Mouse (Mus musculus): Measurements from ENCODE around the gene Arsa. TPM values are rescaled to one million over a fixed set of nuclear protein-coding genes. Genes with fewer than 3 reads are reported as not detected.

The Arsa gene
- total and polyA plus RNA-seq, 3 experiments: 9.1 to 28.1 TPM; not detected in 1

DNA sequence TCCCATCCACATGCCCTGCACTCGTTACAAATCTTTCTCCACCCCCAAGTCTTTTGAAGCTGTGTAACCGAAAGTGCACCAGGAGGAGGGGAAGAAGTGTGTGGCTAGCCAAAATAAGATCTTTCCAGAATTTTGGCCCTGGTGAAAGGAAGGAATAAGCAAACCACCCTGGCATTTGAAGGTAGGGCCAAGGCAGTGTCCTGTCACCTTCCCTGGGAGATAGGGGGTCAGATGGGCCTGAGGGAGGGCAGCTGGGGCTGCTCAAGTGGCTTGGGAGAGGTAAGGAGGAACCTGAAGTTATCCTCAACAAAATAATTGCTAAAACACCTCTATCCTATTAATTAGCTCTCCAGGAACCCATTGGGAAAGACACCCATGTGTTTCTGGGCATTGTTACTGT is 19.6 kb upstream of the Arsa start:
- TF ChIP-seq GATA1 (IDR thresholded peaks at IDR 0.05; ENCODE audit: low read depth, low read length) (no peak), SMC3 (IDR thresholded peaks at IDR 0.05; ENCODE audit: low read depth, low read length) (no peak)
- Histone ChIP-seq H3K36me3 (ENCODE audit: control insufficient read depth in 1 of 2, insufficient read depth in 2 of 2, low read length in 2 of 2) (peaks cover 0 to 6% of the 10 kb centered on the region in 2 experiments; a peak in 2 of 4 replicates), H3K9ac (ENCODE audit: control insufficient read depth, low read depth, low read length, poor library complexity, severe bottlenecking) (no peak overlapping the region), H3K79me2 (ENCODE audit: control insufficient read depth, insufficient read depth, low read length, poor library complexity) (peaks cover 12% of the 10 kb centered on the region), H3K27me3 (ENCODE audit: control insufficient read depth in 1 of 2, insufficient read depth in 2 of 2, low read length in 2 of 2) (peaks cover 0 to 1% of the 10 kb centered on the region in 2 experiments; a peak in 2 of 4 replicates), H3K9me3 (replicated peaks; ENCODE audit: insufficient read depth, low read length) (no peaks in the 10 kb centered on the region), H3K27ac (ENCODE audit: control insufficient read depth, low read depth, low read length) (peak overlapping the region; percentile 26), H3K4me1 (ENCODE audit: control insufficient read depth in 1 of 2, insufficient read depth in 2 of 2, low read length in 2 of 2) (peaks cover 3 to 23% of the 10 kb centered on the region in 2 experiments; a peak in 3 of 4 replicates), H3K4me3 (ENCODE audit: control insufficient read depth in 1 of 2, insufficient read depth in 1 of 2, low read depth in 2 of 2, low read length in 2 of 2) (no peak overlapping the region)
- no peak for DNase-seq (ENCODE audit: low read depth, low spot score)

GRCm38 (mm10) chr15:89496131-89496530 is 18.9 kb upstream of the Arsa start:
- Histone ChIP-seq H3K79me2 (ENCODE audit: control insufficient read depth, insufficient read depth, low read length, poor library complexity) (peaks cover 12% of the 10 kb centered on the region), H3K9me3 (replicated peaks; ENCODE audit: insufficient read depth, low read length) (no peaks in the 10 kb centered on the region), H3K27me3 (ENCODE audit: control insufficient read depth in 1 of 2, insufficient read depth in 2 of 2, low read length in 2 of 2) (peaks cover 0 to 1% of the 10 kb centered on the region in 2 experiments; a peak in 2 of 4 replicates), H3K36me3 (ENCODE audit: control insufficient read depth in 1 of 2, insufficient read depth in 2 of 2, low read length in 2 of 2) (peaks cover 0 to 6% of the 10 kb centered on the region in 2 experiments; a peak in 2 of 4 replicates), H3K4me3 (ENCODE audit: control insufficient read depth in 1 of 2, insufficient read depth in 1 of 2, low read depth in 2 of 2, low read length in 2 of 2) (no peak overlapping the region), H3K4me1 (ENCODE audit: control insufficient read depth in 1 of 2, insufficient read depth in 2 of 2, low read length in 2 of 2) (peaks cover 3 to 23% of the 10 kb centered on the region in 2 experiments; a peak in 3 of 4 replicates), H3K27ac (ENCODE audit: control insufficient read depth, low read depth, low read length) (no peak overlapping the region), H3K9ac (ENCODE audit: control insufficient read depth, low read depth, low read length, poor library complexity, severe bottlenecking) (no peak overlapping the region)
- TF ChIP-seq CHD2 (IDR thresholded peaks at IDR 0.05; ENCODE audit: low read length) (no peak), TCF12 (IDR thresholded peaks at IDR 0.05; ENCODE audit: low read depth, low read length) (no peak), MYB (IDR thresholded peaks at IDR 0.05; ENCODE audit: low read depth, low read length) (no peak), CTCF (IDR thresholded peaks at IDR 0.05 in 2 of 3, conservative IDR thresholded peaks at IDR 0.05 in 1 of 3; ENCODE audit: control insufficient read depth in 1 of 3, insufficient read depth in 1 of 3, low read depth in 2 of 3, low read length in 3 of 3, poor library complexity in 1 of 3, severe bottlenecking in 1 of 3) (no peak)
- DNase-seq (ENCODE audit: low read depth, low spot score): no peak

GRCm38 (mm10) chr15:89494970-89495369 is 17.7 kb upstream of the Arsa start:
- Histone ChIP-seq H3K79me2 (ENCODE audit: control insufficient read depth, insufficient read depth, low read length, poor library complexity) (peaks cover 6% of the 10 kb centered on the region), H3K9ac (ENCODE audit: control insufficient read depth, low read depth, low read length, poor library complexity, severe bottlenecking) (no peak overlapping the region), H3K4me1 (ENCODE audit: control insufficient read depth in 1 of 2, insufficient read depth in 2 of 2, low read length in 2 of 2) (peaks cover 3 to 14% of the 10 kb centered on the region in 2 experiments; a peak in 3 of 4 replicates), H3K4me3 (ENCODE audit: control insufficient read depth in 1 of 2, insufficient read depth in 1 of 2, low read depth in 2 of 2, low read length in 2 of 2) (no peak overlapping the region), H3K27me3 (ENCODE audit: control insufficient read depth in 1 of 2, insufficient read depth in 2 of 2, low read length in 2 of 2) (peaks cover 0 to 1% of the 10 kb centered on the region in 2 experiments; a peak in 2 of 4 replicates), H3K27ac (ENCODE audit: control insufficient read depth, low read depth, low read length) (no peak overlapping the region), H3K9me3 (replicated peaks; ENCODE audit: insufficient read depth, low read length) (no peaks in the 10 kb centered on the region), H3K36me3 (ENCODE audit: control insufficient read depth in 1 of 2, insufficient read depth in 2 of 2, low read length in 2 of 2) (peaks cover 0 to 6% of the 10 kb centered on the region in 2 experiments; a peak in 2 of 4 replicates)
- TF ChIP-seq MAZ (IDR thresholded peaks at IDR 0.05; ENCODE audit: low read depth, low read length) (no peak), SMC3 (IDR thresholded peaks at IDR 0.05; ENCODE audit: low read depth, low read length) (peak; percentile 74), ZNF384 (IDR thresholded peaks at IDR 0.05; ENCODE audit: low read depth, low read length) (no peak), USF2 (IDR thresholded peaks at IDR 0.05; ENCODE audit: borderline replicate concordance in 1 of 2, insufficient read depth in 1 of 2, low read depth in 1 of 2, low read length in 2 of 2) (no peak), POLR2AphosphoS5 (IDR thresholded peaks at IDR 0.05; ENCODE audit: borderline replicate concordance, low read depth, low read length) (no peak), ZC3H11A (IDR thresholded peaks at IDR 0.05; ENCODE audit: low read depth, low read length) (peak; percentile 71), RAD21 (IDR thresholded peaks at IDR 0.05; ENCODE audit: low read depth, low read length) (peak; percentile 77), MYB (IDR thresholded peaks at IDR 0.05; ENCODE audit: low read depth, low read length) (no peak), TBP (IDR thresholded peaks at IDR 0.05; ENCODE audit: low read depth, low read length) (0 out of 2 replicates have a peak, but pooled peaks have one; percentile 18), ETS1 (IDR thresholded peaks at IDR 0.05; ENCODE audit: low read depth, low read length) (no peak), CTCF (IDR thresholded peaks at IDR 0.05 in 2 of 3, conservative IDR thresholded peaks at IDR 0.05 in 1 of 3; ENCODE audit: control insufficient read depth in 1 of 3, insufficient read depth in 1 of 3, low read depth in 2 of 3, low read length in 3 of 3, poor library complexity in 1 of 3, severe bottlenecking in 1 of 3) (peak; percentile 70 to 80 (median 74)), ELF1 (IDR thresholded peaks at IDR 0.05; ENCODE audit: low read depth, low read length) (no peak), HCFC1 (IDR thresholded peaks at IDR 0.05; ENCODE audit: low read depth, low read length) (no peak), SIN3A (IDR thresholded peaks at IDR 0.05; ENCODE audit: low read length) (no peak)
- peak; percentile 62 for DNase-seq (ENCODE audit: low read depth, low spot score)

Data from MEL (cell line).